16 mouse cellular contexts compared by ENCODE assay signal in genomic region chr11:46126827-46127410, GRCm38 (mm10). TPM values are rescaled to one million over a fixed set of nuclear protein-coding genes. Genes with fewer than 3 reads are reported as not detected.
DNase-seq lines count a peak whose midpoint lies in the region; ATAC-seq and TF ChIP-seq lines count a peak whose summit lies in the region.
"Had no signal": no experiment of that assay in that cellular context is flagged by ENCODE, and none has a peak within 500 bp of the region (broad histone marks: within the 10 kb centered on the region; RNA-seq: fewer than 3 reads in every experiment).

No protein-coding gene starts in this region.

- no peak for TF ChIP-seq CTCF in spleen, adult 2 months (IDR thresholded peaks at IDR 0.05; ENCODE audit: extremely low read depth, insufficient read depth, insufficient read length, insufficient replicate concordance)

- no peak for TF ChIP-seq POLR2A in spleen, adult 2 months (IDR thresholded peaks at IDR 0.05; ENCODE audit: low read depth, low read length)
- TF ChIP-seq POLR2A in myocyte (IDR thresholded peaks at IDR 0.05; ENCODE audit: insufficient read length, low read depth), result peak; percentile 8

- peaks cover 70% of the 10 kb centered on the region for H3K36me3 ChIP-seq in heart, embryonic 15.5 days
- peaks cover 36% of the 10 kb centered on the region for H3K36me3 ChIP-seq in heart, embryonic 11.5 days (ENCODE audit: control insufficient read depth, insufficient read depth, low read length)
- H3K36me3 ChIP-seq in spleen, adult 2 months (ENCODE audit: control insufficient read depth, insufficient read depth, low read length), result peaks cover 7% of the 10 kb centered on the region; the same call in 1 of the 2 replicates
- peaks cover 42% of the 10 kb centered on the region for H3K36me3 ChIP-seq in myocyte (ENCODE audit: control insufficient read depth, insufficient read depth)

- H3K4me3 ChIP-seq in heart, embryonic 15.5 days, result no peak overlapping the region
- H3K4me3 ChIP-seq in heart, embryonic 11.5 days (ENCODE audit: low read depth, low read length), result no peak overlapping the region
- H3K4me3 ChIP-seq in spleen, adult 2 months (ENCODE audit: extremely low read depth, insufficient read depth, insufficient read length), result no peak overlapping the region
- no peak overlapping the region for H3K4me3 ChIP-seq in myocyte
- H3K4me3 ChIP-seq: hindbrain, embryonic 15.5 days; left cerebral cortex, adult 2 months; limb, embryonic 13.5 days; neural tube, embryonic 13.5 days had no signal

- ATAC-seq in heart, embryonic 15.5 days (replicated peaks; ENCODE audit: insufficient number of reproducible peaks, insufficient read depth, low FRiP score, low read depth), result no peak
- no peak for ATAC-seq in heart, embryonic 11.5 days (replicated peaks; ENCODE audit: insufficient number of reproducible peaks, low FRiP score, low TSS enrichment)

- H3ac ChIP-seq in myocyte (ENCODE audit: control insufficient read depth, insufficient read length), result no peak overlapping the region

- WGBS in heart, embryonic 15.5 days, result 84% methylated on average over 11 of the region's 11 CpGs
- WGBS in heart, embryonic 11.5 days (ENCODE audit: insufficient replicate concordance), result 89% methylated on average over 11 of the region's 11 CpGs
- WGBS in spleen, adult 2 months, result 68% methylated on average over 11 of the region's 11 CpGs

- H3K9ac ChIP-seq in heart, embryonic 15.5 days, result no peak overlapping the region
- H3K9ac ChIP-seq in heart, embryonic 11.5 days (ENCODE audit: low read depth, low read length), result no peak overlapping the region
- H3K9ac ChIP-seq: hindbrain, embryonic 15.5 days; limb, embryonic 13.5 days; lung, embryonic 14.5 days; neural tube, embryonic 13.5 days had no signal

- H3K27me3 ChIP-seq in heart, embryonic 15.5 days, result no peaks in the 10 kb centered on the region
- no peaks in the 10 kb centered on the region for H3K27me3 ChIP-seq in heart, embryonic 11.5 days (ENCODE audit: control insufficient read depth, insufficient read depth, low read length)
- H3K27me3 ChIP-seq in spleen, adult 2 months (ENCODE audit: control insufficient read depth, insufficient read depth, low read length), result no peaks in the 10 kb centered on the region
- no peaks in the 10 kb centered on the region for H3K27me3 ChIP-seq in myocyte (ENCODE audit: control insufficient read depth, insufficient read depth, insufficient read length)
- H3K27me3 ChIP-seq: hindbrain, embryonic 15.5 days; limb, embryonic 13.5 days; neural tube, embryonic 13.5 days had no signal

- H3K27ac ChIP-seq in heart, embryonic 15.5 days, result peak overlapping the region; percentile 54; the same call in 1 of the 2 replicates
- H3K27ac ChIP-seq in heart, embryonic 11.5 days (ENCODE audit: low read depth, low read length), result no peak overlapping the region
- peak overlapping the region; percentile 99 for H3K27ac ChIP-seq in spleen, adult 2 months (ENCODE audit: insufficient read depth, low read length)
- H3K27ac ChIP-seq: hindbrain, embryonic 15.5 days; left cerebral cortex, adult 2 months; limb, embryonic 13.5 days; neural tube, embryonic 13.5 days had no signal

- H3K9me3 ChIP-seq in heart, embryonic 15.5 days (replicated peaks), result no peaks in the 10 kb centered on the region
- no peaks in the 10 kb centered on the region for H3K9me3 ChIP-seq in heart, embryonic 11.5 days (replicated peaks; ENCODE audit: control insufficient read depth, low read length)
- H3K9me3 ChIP-seq: hindbrain, embryonic 15.5 days; limb, embryonic 13.5 days; neural tube, embryonic 13.5 days had no signal

- H3K4me2 ChIP-seq in heart, embryonic 15.5 days, result no peak overlapping the region
- H3K4me2 ChIP-seq in heart, embryonic 11.5 days, result no peak overlapping the region
- H3K4me2 ChIP-seq in myocyte (ENCODE audit: low read depth), result peak overlapping the region; percentile 10
- H3K4me2 ChIP-seq: hindbrain, embryonic 15.5 days; limb, embryonic 13.5 days; lung, embryonic 14.5 days; neural tube, embryonic 13.5 days had no signal

- H3K79me2 ChIP-seq in myocyte (ENCODE audit: control insufficient read depth, insufficient read depth), result no peaks in the 10 kb centered on the region

- no peak for DNase-seq in spleen, adult 2 months (ENCODE audit: low read depth in 1 of 2, low spot score in 2 of 2)
- no peak for DNase-seq in spleen, postnatal 10 days (ENCODE audit: low spot score in 2 of 2)
- no peak for DNase-seq in adipocyte (ENCODE audit: low spot score)
- DNase-seq in thymus, adult 18-20 months, result no peak
- DNase-seq: cerebellum, adult 11 months; cerebellum, postnatal 25 days; right cerebral cortex, postnatal 25 days; thymus, postnatal 25 days had no signal

- H3K4me1 ChIP-seq in heart, embryonic 15.5 days (replicated peaks), result peaks cover 12% of the 10 kb centered on the region; the same call in 1 of the 2 replicates
- 0 out of 2 replicates have a peak, but pooled peaks cover 3% of the 10 kb centered on the region for H3K4me1 ChIP-seq in heart, embryonic 11.5 days (ENCODE audit: control insufficient read depth, insufficient read depth, low read length)
- H3K4me1 ChIP-seq in spleen, adult 2 months (ENCODE audit: control insufficient read depth, insufficient read depth, insufficient read length), result peaks cover 33% of the 10 kb centered on the region
- H3K4me1 ChIP-seq: hindbrain, embryonic 15.5 days; limb, embryonic 13.5 days; neural tube, embryonic 13.5 days had no signal

TF ChIP-seq in myocyte, 11 proteins besides CTCF, POLR2A, EP300 and RAD21:
- TF ChIP-seq MAX (IDR thresholded peaks at IDR 0.05; ENCODE audit: low read depth), result no peak
- TF ChIP-seq SRF (IDR thresholded peaks at IDR 0.05; ENCODE audit: control insufficient read depth, insufficient read length, low read depth), result no peak
- no peak for TF ChIP-seq E2F4 (IDR thresholded peaks at IDR 0.05; ENCODE audit: insufficient read depth)
- no peak for TF ChIP-seq USF1 (IDR thresholded peaks at IDR 0.05; ENCODE audit: low read depth)
- no peak for TF ChIP-seq MYOG (IDR thresholded peaks at IDR 0.05; ENCODE audit: control insufficient read depth in 1 of 3, insufficient read depth in 1 of 3, insufficient read length in 2 of 3, low read depth in 2 of 3)
- TF ChIP-seq POLR2AphosphoS2 (IDR thresholded peaks at IDR 0.05; ENCODE audit: insufficient read length, low read depth), result no peak
- no peak for TF ChIP-seq REST (IDR thresholded peaks at IDR 0.05; ENCODE audit: insufficient read depth, insufficient read length)
- no peak for TF ChIP-seq MYOD1 (IDR thresholded peaks at IDR 0.05; ENCODE audit: control insufficient read depth in 1 of 3, insufficient read length in 2 of 3, low read depth in 2 of 3)
- TF ChIP-seq TCF3 (IDR thresholded peaks at IDR 0.05; ENCODE audit: insufficient read length, low read depth), result no peak
- TF ChIP-seq TCF12 (IDR thresholded peaks at IDR 0.05; ENCODE audit: insufficient read depth, poor library complexity, severe bottlenecking), result no peak
- TF ChIP-seq CEBPB (IDR thresholded peaks at IDR 0.05; ENCODE audit: insufficient read depth, poor library complexity, severe bottlenecking), result no peak

RNA-seq across cellular contexts. Expression of gene Nipal4, which starts 39.4 kb away (rescaled TPM):
- 5.3 and 6.5 TPM in 2 replicates for polyA plus RNA-seq in heart, embryonic 15.5 days (2015; fragmentation: Nextera tagmentation; extraction: Ambion mirVana)
- 12.2 and 18.2 TPM in 2 replicates for polyA plus RNA-seq in heart, embryonic 11.5 days (2014; fragmentation: Nextera tagmentation; extraction: Ambion mirVana)
- 0.57 and 0.90 TPM in 2 replicates for polyA plus RNA-seq in spleen, adult 2 months (2012; rRNA removed)
- polyA plus RNA-seq in myocyte (2012; fragmentation: generic; extraction: Trizol), result 0.02 TPM
